Mouse (Mus musculus): ENCODE data around the gene Uvrag. TPM values are rescaled to one million over a fixed set of nuclear protein-coding genes. Genes with fewer than 3 reads are reported as not detected.

Gene Uvrag
- total and polyA plus RNA-seq, 2 experiments = 12.2 to 18.3 TPM

DNA sequence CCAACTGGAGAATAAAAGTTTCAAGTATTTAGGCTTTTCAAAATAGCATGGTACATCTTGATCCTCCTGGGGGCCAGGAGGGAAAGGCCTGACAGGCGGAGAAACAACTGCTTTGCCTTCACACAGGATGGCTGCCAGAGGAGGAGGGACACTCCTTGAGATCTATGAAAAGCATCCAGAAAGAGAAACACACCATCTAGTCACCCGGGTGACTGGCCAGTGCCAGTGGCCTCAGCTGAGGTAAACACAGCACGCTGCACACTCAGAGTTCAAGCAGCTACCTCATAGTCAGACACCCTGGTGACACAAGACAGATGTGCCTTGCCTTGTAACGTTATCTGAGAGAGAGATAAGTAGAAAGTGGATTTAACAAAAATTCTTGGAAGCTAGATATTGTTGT is 120.6 kb downstream of the Uvrag start:
- H3K9ac ChIP-seq (ENCODE audit: low read depth, low read length) = no peak overlapping the region
- no peaks in the 10 kb centered on the region for H3K27me3 ChIP-seq (ENCODE audit: control insufficient read depth, insufficient read depth, low read length)
- no peak overlapping the region for H3K4me3 ChIP-seq (ENCODE audit: insufficient read depth, low read depth, low read length)
- no peaks in the 10 kb centered on the region; the same call in 1 of the 2 replicates for H3K36me3 ChIP-seq (ENCODE audit: control insufficient read depth, insufficient read depth, low read length)
- peaks cover 12% of the 10 kb centered on the region; the same call in 1 of the 2 replicates for H3K79me2 ChIP-seq (ENCODE audit: control insufficient read depth, insufficient read depth, low read length)
- peaks cover 13% of the 10 kb centered on the region for H3K4me1 ChIP-seq (ENCODE audit: control insufficient read depth, insufficient read depth, low read length)
- TF ChIP-seq POLR2A (IDR thresholded peaks at IDR 0.05; ENCODE audit: extremely low read depth, insufficient read depth, low read length) (no peak), CTCF (IDR thresholded peaks at IDR 0.05; ENCODE audit: low read depth, low read length) (no peak)
- peak; percentile 52 for DNase-seq (ENCODE audit: extremely low read depth, low read depth, low spot score)
- no peak overlapping the region for H3K27ac ChIP-seq (replicated peaks; ENCODE audit: insufficient read depth, low read depth, low read length)
- 48% methylated on average over 4 of the region's 4 CpGs for WGBS

DNA sequence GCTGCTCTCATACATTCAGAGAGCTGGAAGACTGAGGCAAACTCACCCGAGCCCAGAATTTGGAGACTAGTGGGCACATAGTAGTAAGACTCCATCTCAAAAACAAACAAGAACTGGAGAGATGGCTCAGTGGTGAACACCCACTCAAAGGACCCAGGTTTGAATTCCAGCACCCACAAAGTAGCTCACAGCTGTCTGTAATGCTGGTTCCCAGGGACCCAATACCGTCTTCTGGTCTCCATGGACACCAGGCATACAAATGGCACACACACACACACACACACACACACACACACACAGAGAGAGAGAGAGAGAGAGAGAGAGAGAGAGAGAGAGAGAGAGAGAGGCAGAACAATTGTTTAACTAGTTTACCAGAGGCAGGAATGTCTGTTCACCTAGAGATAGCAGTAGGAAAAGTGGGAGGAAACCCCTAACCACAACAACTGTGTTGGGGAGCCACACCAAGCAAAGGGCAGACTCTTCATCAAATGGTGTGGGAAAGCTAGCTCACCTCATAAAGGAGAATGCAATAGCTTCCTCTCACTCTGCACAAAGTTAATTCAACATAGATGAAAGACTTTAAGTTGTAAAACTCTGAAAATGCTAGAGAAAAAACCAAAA is 123.6 kb downstream of the Uvrag start:
- no peak for DNase-seq (ENCODE audit: extremely low read depth, low read depth, low spot score)
- Histone ChIP-seq H3K27ac (replicated peaks; ENCODE audit: insufficient read depth, low read depth, low read length) (no peak overlapping the region), H3K9ac (ENCODE audit: low read depth, low read length) (no peak overlapping the region), H3K79me2 (ENCODE audit: control insufficient read depth, insufficient read depth, low read length) (peaks cover 12% of the 10 kb centered on the region; the same call in 1 of the 2 replicates), H3K27me3 (ENCODE audit: control insufficient read depth, insufficient read depth, low read length) (no peaks in the 10 kb centered on the region), H3K4me3 (ENCODE audit: insufficient read depth, low read depth, low read length) (no peak overlapping the region), H3K36me3 (ENCODE audit: control insufficient read depth, insufficient read depth, low read length) (peaks cover 2% of the 10 kb centered on the region; the same call in 1 of the 2 replicates), H3K4me1 (ENCODE audit: control insufficient read depth, insufficient read depth, low read length) (no peaks in the 10 kb centered on the region; the same call in 1 of the 2 replicates)
- TF ChIP-seq POLR2A (IDR thresholded peaks at IDR 0.05; ENCODE audit: extremely low read depth, insufficient read depth, low read length) = no peak
- TF ChIP-seq CTCF (IDR thresholded peaks at IDR 0.05; ENCODE audit: low read depth, low read length) = no peak
- WGBS = 73% methylated on average over 2 of the region's 2 CpGs

DNA sequence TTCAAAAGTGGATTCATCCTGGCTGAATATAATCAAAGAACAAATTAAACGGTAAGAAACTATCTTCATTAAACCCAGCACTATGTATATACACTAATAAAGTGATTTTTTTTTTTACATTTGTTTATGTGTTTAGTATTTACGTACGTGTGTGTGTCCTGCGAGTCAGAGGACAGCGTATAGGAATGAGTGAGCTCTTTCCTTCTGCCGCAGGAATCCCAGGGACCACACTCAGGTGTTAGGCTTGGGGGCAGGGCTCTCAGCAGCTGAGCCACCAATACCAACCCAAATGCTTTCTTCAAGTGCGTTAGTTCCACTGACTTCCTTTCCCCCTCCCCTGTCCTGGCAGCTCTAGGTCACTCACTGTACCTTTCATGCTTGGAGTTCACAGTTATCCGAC is 125.0 kb downstream of the Uvrag start:
- H3K36me3 ChIP-seq (ENCODE audit: control insufficient read depth, insufficient read depth, low read length) = peaks cover 2% of the 10 kb centered on the region; the same call in 1 of the 2 replicates
- WGBS = 90% methylated on average over 8 of the region's 8 CpGs
- TF ChIP-seq POLR2A (IDR thresholded peaks at IDR 0.05; ENCODE audit: extremely low read depth, insufficient read depth, low read length) = no peak
- no peak for TF ChIP-seq CTCF (IDR thresholded peaks at IDR 0.05; ENCODE audit: low read depth, low read length)
- H3K27ac ChIP-seq (replicated peaks; ENCODE audit: insufficient read depth, low read depth, low read length) = no peak overlapping the region
- H3K4me1 ChIP-seq (ENCODE audit: control insufficient read depth, insufficient read depth, low read length) = no peaks in the 10 kb centered on the region
- no peak for DNase-seq (ENCODE audit: extremely low read depth, low read depth, low spot score)
- H3K27me3 ChIP-seq (ENCODE audit: control insufficient read depth, insufficient read depth, low read length) = no peaks in the 10 kb centered on the region
- no peak overlapping the region for H3K4me3 ChIP-seq (ENCODE audit: insufficient read depth, low read depth, low read length)
- H3K79me2 ChIP-seq (ENCODE audit: control insufficient read depth, insufficient read depth, low read length) = peaks cover 5% of the 10 kb centered on the region; the same call in 1 of the 2 replicates
- no peak overlapping the region for H3K9ac ChIP-seq (ENCODE audit: low read depth, low read length)

DNA sequence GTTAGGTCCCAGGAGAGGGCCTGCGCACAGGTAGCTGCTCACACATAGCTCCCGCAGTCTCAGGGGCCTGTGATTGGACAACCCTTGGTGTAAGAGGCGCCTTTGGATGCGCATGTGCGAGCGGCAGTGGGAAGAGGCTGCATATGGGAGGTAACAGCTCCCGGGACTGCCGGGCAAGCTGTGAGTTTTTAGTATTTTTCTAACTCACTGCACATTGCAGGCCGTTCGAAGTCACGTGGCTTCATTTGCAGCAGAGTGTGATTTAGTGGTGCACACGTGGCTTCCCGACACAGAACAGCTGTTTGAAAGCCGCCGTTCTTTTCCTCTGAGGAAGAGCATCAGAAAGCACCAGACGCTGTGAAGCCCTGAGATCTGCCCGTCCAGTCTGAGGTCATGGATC is 125.5 kb downstream of the Uvrag start:
- Histone ChIP-seq H3K4me3 (ENCODE audit: insufficient read depth, low read depth, low read length) (no peak overlapping the region), H3K4me1 (ENCODE audit: control insufficient read depth, insufficient read depth, low read length) (no peaks in the 10 kb centered on the region), H3K9ac (ENCODE audit: low read depth, low read length) (no peak overlapping the region), H3K27ac (replicated peaks; ENCODE audit: insufficient read depth, low read depth, low read length) (no peak overlapping the region), H3K79me2 (ENCODE audit: control insufficient read depth, insufficient read depth, low read length) (0 out of 2 replicates have a peak, but pooled peaks cover 2% of the 10 kb centered on the region), H3K27me3 (ENCODE audit: control insufficient read depth, insufficient read depth, low read length) (no peaks in the 10 kb centered on the region), H3K36me3 (ENCODE audit: control insufficient read depth, insufficient read depth, low read length) (peaks cover 2% of the 10 kb centered on the region; the same call in 1 of the 2 replicates)
- TF ChIP-seq CTCF (IDR thresholded peaks at IDR 0.05; ENCODE audit: low read depth, low read length) (no peak), POLR2A (IDR thresholded peaks at IDR 0.05; ENCODE audit: extremely low read depth, insufficient read depth, low read length) (no peak)
- 93% methylated on average over 17 of the region's 17 CpGs for WGBS
- DNase-seq (ENCODE audit: extremely low read depth, low read depth, low spot score) = no peak

DNA sequence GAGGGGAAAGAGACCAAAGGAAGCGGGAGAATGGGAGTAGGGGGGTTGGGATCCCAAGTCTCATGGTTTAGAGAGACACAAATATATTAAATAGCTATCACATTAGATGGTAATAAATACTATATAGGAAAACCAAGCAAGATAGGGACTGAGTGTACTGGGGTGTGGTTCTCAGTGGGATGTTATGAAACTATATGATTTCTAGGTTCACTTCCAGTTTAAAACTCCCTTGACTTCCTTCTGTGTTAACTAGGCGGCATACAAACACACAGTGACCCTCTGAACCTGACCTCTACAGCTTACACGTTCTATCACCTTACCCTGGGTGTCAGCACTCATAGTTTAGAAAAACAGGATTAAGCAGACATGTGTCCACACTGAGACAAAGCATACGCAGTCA is 126.3 kb downstream of the Uvrag start:
- DNase-seq (ENCODE audit: extremely low read depth, low read depth, low spot score) = no peak
- Histone ChIP-seq H3K36me3 (ENCODE audit: control insufficient read depth, insufficient read depth, low read length) (0 out of 2 replicates have a peak, but pooled peaks cover 2% of the 10 kb centered on the region), H3K27ac (replicated peaks; ENCODE audit: insufficient read depth, low read depth, low read length) (no peak overlapping the region), H3K79me2 (ENCODE audit: control insufficient read depth, insufficient read depth, low read length) (no peaks in the 10 kb centered on the region), H3K27me3 (ENCODE audit: control insufficient read depth, insufficient read depth, low read length) (no peaks in the 10 kb centered on the region), H3K4me1 (ENCODE audit: control insufficient read depth, insufficient read depth, low read length) (no peaks in the 10 kb centered on the region), H3K9ac (ENCODE audit: low read depth, low read length) (no peak overlapping the region), H3K4me3 (ENCODE audit: insufficient read depth, low read depth, low read length) (no peak overlapping the region)
- TF ChIP-seq CTCF (IDR thresholded peaks at IDR 0.05; ENCODE audit: low read depth, low read length) (no peak), POLR2A (IDR thresholded peaks at IDR 0.05; ENCODE audit: extremely low read depth, insufficient read depth, low read length) (no peak)
- WGBS = 60% methylated on average over 4 of the region's 4 CpGs
